In the genomic region with DNA sequence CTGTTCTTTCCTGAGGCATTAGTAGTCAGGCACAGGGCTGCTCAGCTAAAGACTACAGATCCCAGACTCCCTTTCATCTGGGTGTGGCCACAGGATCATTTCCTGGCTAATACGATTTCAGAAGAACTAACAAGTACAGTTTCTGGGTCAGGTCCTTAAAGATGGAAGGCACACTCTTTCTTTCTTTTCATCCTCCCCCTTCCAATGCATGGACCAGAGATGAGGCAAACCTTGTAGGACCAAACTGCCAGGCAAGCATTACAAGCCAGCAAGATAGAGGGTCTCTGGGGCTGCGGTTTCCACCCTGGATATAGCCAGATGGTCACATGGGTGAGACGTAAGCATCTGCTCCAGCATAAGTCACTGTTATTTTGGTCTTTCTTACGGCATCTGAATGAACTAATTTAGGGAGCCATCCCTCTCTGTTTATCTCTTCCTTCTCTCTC, we compare ENCODE assay signal across 9 mouse cellular contexts. TPM values are rescaled to one million over a fixed set of nuclear protein-coding genes. Genes with fewer than 3 reads are reported as not detected.
DNase-seq lines count a peak whose midpoint lies in the region; ATAC-seq and TF ChIP-seq lines count a peak whose summit lies in the region.
"Had no signal": no experiment of that assay in that cellular context is flagged by ENCODE, and none has a peak within 500 bp of the region (broad histone marks: within the 10 kb centered on the region; RNA-seq: fewer than 3 reads in every experiment).

No protein-coding gene starts in this region.

- H3K4me1 ChIP-seq in heart, adult 2 months (ENCODE audit: control insufficient read depth, insufficient read depth, low read length) = peaks cover 6% of the 10 kb centered on the region
- peaks cover 16% of the 10 kb centered on the region; the same call in 1 of the 2 replicates for H3K4me1 ChIP-seq in kidney, embryonic 14.5 days (ENCODE audit: control insufficient read depth, insufficient read depth, low read length)

- H3K4me2 ChIP-seq in kidney, embryonic 14.5 days (replicated peaks; ENCODE audit: low read depth, low read length) = no peak overlapping the region

- H3K79me2 ChIP-seq in heart, adult 2 months (replicated peaks; ENCODE audit: control insufficient read depth, insufficient read depth, low read length) = no peaks in the 10 kb centered on the region

- peak overlapping the region; percentile 39; the same call in 1 of the 2 replicates for H3K9ac ChIP-seq in heart, adult 2 months (ENCODE audit: low read depth, low read length)
- no peak overlapping the region for H3K9ac ChIP-seq in kidney, embryonic 14.5 days (ENCODE audit: low read depth, low read length)

- no peaks in the 10 kb centered on the region for H3K36me3 ChIP-seq in heart, adult 2 months (ENCODE audit: control insufficient read depth, insufficient read depth, low read length)
- peaks cover 3% of the 10 kb centered on the region; the same call in 1 of the 2 replicates for H3K36me3 ChIP-seq in kidney, embryonic 14.5 days (ENCODE audit: control insufficient read depth, insufficient read depth, low read length)

- peak overlapping the region; percentile 55 for H3K27ac ChIP-seq in heart, adult 2 months
- H3K27ac ChIP-seq in kidney, embryonic 14.5 days (ENCODE audit: low read depth, low read length) = no peak overlapping the region

- intact Hi-C loops in heart, adult 2 months (cut with DNase I) = loop anchor here (5.0 kb wide), 1 partner anchor 327 kb away; no protein-coding TSS in a partner anchor

- peak overlapping the region; percentile 27 for H3K4me3 ChIP-seq in heart, adult 2 months
- no peak overlapping the region for H3K4me3 ChIP-seq in kidney, embryonic 14.5 days (ENCODE audit: low read length)

- ATAC-seq in kidney, embryonic 14.5 days (ENCODE audit: low FRiP score, low TSS enrichment) = no peak

- no peaks in the 10 kb centered on the region for H3K9me3 ChIP-seq in kidney, embryonic 14.5 days (ENCODE audit: control insufficient read depth, low read length)

- H3K27me3 ChIP-seq in heart, adult 2 months (ENCODE audit: control insufficient read depth, insufficient read depth, low read length) = no peaks in the 10 kb centered on the region
- no peaks in the 10 kb centered on the region for H3K27me3 ChIP-seq in kidney, embryonic 14.5 days (ENCODE audit: control insufficient read depth, insufficient read depth, low read length)

- WGBS in heart, adult 2 months = 39% methylated on average over 4 of the region's 4 CpGs
- WGBS in kidney, embryonic 14.5 days = 74% methylated on average over 4 of the region's 4 CpGs

- TF ChIP-seq CTCF in heart, adult 2 months (IDR thresholded peaks at IDR 0.05) = no peak

- TF ChIP-seq POLR2A in heart, adult 2 months (IDR thresholded peaks at IDR 0.05; ENCODE audit: insufficient read depth, low read depth, low read length) = peak; percentile 58; the same call in 1 of the 2 replicates

- no peak for TF ChIP-seq EP300 in heart, adult 2 months (IDR thresholded peaks at IDR 0.05; ENCODE audit: insufficient read depth, low read depth, low read length)

- DNase-seq in heart, adult 11 months = peak; percentile 93
- DNase-seq in heart, postnatal 4 days = no peak
- peak; percentile 31 for DNase-seq in ES-CJ7 (ENCODE audit: low read depth, low spot score)
- DNase-seq in heart, adult 2 months = peak; percentile 38 to 39
- peak; percentile 50 for DNase-seq in lung, postnatal 10 days
- DNase-seq in thymus, postnatal 0 days (ENCODE audit: low spot score) = no peak
- no peak for DNase-seq in urinary bladder, postnatal 25 days (ENCODE audit: low spot score)

RNA-seq across cellular contexts. Expression of gene Cd276, which starts 10.3 kb away (rescaled TPM):
- 10 to 100 TPM; 35.9 to 39.8 TPM for total RNA-seq in heart, postnatal 4 days (2021)
- total RNA-seq in heart, adult 2 months (2021) = 1 to 10 TPM; 8.5 to 10.0 TPM
- polyA plus RNA-seq in heart, adult 2 months (2012; rRNA removed) = 7.1 and 7.8 TPM in 2 replicates
- 2.6 and 2.9 TPM in 2 replicates for polyA plus RNA-seq in thymus, postnatal 0 days (2015; fragmentation: Nextera tagmentation; extraction: Ambion mirVana)
- 25.3 and 45.4 TPM in 2 replicates for polyA plus RNA-seq in kidney, embryonic 14.5 days (2014; fragmentation: Nextera tagmentation; extraction: Ambion mirVana)

RNA-seq across cellular contexts. Expression of gene Nptn, which starts 37.1 kb away (rescaled TPM):
- total RNA-seq in heart, postnatal 4 days (2021) = 100 to 1,000 TPM; 194 to 206 TPM
- 100 to 1,000 TPM; 123 to 124 TPM for total RNA-seq in heart, adult 2 months (2021)
- polyA plus RNA-seq in heart, adult 2 months (2012; rRNA removed) = 282 and 290 TPM in 2 replicates
- 88.2 and 96.4 TPM in 2 replicates for polyA plus RNA-seq in thymus, postnatal 0 days (2015; fragmentation: Nextera tagmentation; extraction: Ambion mirVana)
- 110 and 128 TPM in 2 replicates for polyA plus RNA-seq in kidney, embryonic 14.5 days (2014; fragmentation: Nextera tagmentation; extraction: Ambion mirVana)

RNA-seq across cellular contexts. Expression of gene Insyn1, which starts 56.5 kb away (rescaled TPM):
- 10 to 100 TPM; 10.9 to 12.6 TPM for total RNA-seq in heart, postnatal 4 days (2021)
- 10 to 100 TPM; 23.6 to 26.1 TPM for total RNA-seq in heart, adult 2 months (2021)
- polyA plus RNA-seq in heart, adult 2 months (2012; rRNA removed) = 13.4 and 17.2 TPM in 2 replicates
- polyA plus RNA-seq in thymus, postnatal 0 days (2015; fragmentation: Nextera tagmentation; extraction: Ambion mirVana) = 0.60 and 0.64 TPM in 2 replicates
- polyA plus RNA-seq in kidney, embryonic 14.5 days (2014; fragmentation: Nextera tagmentation; extraction: Ambion mirVana) = 3.0 and 4.0 TPM in 2 replicates
- polyA plus RNA-seq: liver, adult 2 months had no signal

Comparison
In these comparisons a context has a peak if more than half of its experiments do, and no peak if none do; other contexts are left out.
1. DNase-seq: peak in heart, adult 11 months (single experiment), ES-CJ7 (single experiment), heart, adult 2 months (2 of 2) and lung, postnatal 10 days (single experiment); none in heart, postnatal 4 days (single experiment), thymus, postnatal 0 days (single experiment) and urinary bladder, postnatal 25 days (single experiment).